Mouse (Mus musculus): ENCODE measurements around the gene Ncoa7.

Ncoa7 gene

DNA sequence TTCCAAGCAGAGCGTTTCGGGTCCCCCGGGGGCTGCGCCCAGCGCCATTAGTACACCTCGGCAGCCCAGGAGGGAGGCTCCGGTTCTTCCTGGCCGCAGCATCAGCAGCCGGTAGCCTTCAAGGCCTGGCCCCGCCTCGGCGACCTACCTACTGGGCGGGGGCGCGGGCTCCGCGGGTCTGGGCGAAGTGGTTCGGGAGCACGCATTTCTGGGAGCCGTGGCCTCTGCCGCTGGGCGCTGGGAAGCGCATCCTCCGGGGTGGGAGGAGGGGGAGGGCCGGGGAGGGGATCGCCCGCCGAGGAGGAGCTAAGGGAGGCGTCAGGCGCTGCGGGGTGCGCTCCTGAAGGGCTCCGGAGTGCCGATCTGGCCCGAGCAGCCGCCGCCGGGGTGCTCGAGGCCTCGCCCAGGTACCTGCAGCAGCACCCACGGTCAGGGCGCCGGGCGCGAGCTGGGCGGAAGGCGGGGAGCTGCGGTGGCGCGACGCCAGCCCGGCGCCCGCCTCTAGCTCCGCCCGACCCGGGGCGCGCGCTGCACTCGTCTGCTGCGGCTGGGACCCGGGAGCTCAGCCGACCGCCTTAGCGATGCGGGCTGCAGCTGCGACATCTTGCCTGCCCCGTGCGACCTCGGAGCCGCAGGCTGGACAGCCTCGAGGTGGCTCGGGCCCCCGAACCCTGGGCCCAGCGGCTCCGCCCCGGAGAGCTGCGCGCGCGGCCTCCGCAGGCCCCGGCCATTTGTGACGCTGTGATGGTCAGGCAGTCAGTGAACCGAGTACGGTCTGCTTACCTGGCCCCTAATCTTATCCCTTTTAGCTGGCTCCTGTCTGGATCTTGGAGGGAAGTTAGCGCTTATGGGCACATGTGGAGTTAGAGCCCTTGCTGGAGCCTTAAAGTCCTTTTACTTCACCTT lies at the start of gene Ncoa7:
Gene Ncoa7 (minus strand): TSS at position 646 of the 906 bp plus-strand sequence.
- DNase-seq (ENCODE audit: low spot score): peak; percentile 63

GRCm38 (mm10) chr10:30845101-30845825 lies 42.1 kb upstream of the Ncoa7 start:
- no peak for DNase-seq (ENCODE audit: low spot score)

GRCm38 (mm10) chr10:30844191-30845010 lies 41.3 kb upstream of the Ncoa7 start:
- no peak for DNase-seq (ENCODE audit: low spot score)

DNA sequence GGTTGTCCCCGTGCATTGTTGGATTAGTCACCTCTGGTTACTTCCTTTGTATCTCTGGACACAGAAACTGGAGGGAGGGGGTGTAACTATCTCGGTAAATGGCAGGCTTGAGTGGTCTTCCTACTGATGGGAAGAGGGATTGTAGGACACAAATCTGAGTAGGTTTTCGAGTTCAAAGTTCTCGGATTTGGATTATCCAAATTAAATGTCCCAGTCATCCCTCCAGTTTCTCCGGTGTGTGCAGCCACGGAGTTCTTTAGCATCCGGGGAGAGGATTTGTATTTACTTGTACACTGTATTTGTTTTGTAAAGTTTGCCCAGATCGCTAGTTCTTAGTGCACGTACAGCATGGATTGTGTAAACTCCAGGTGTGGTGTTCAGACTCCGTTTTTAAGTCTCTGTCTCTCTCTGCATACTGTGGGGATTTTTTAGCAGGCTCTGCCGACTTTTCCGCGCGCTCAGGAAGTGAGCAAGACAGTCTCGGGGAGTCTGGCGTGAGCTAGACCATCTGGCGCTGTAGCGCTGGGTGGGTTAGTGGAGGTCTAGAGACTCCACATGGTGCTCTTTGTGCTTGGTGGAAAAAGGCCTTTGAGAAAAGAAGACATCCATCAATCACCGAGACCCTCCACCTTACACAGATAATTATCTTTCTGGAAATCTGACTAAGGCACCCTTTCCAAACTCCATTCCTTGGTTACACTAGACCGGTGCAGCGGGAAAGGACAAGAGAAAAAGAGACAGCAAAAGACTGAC lies 40.5 kb upstream of the Ncoa7 start:
- no peak for DNase-seq (ENCODE audit: low spot score)

GRCm38 (mm10) chr10:30842643-30843437 lies 39.7 kb upstream of the Ncoa7 start, which contains the start of gene Hey2:
Gene Hey2, minus strand, starts transcription at chr10:30842801.
- DNase-seq (ENCODE audit: low spot score): peak; percentile 94

DNA sequence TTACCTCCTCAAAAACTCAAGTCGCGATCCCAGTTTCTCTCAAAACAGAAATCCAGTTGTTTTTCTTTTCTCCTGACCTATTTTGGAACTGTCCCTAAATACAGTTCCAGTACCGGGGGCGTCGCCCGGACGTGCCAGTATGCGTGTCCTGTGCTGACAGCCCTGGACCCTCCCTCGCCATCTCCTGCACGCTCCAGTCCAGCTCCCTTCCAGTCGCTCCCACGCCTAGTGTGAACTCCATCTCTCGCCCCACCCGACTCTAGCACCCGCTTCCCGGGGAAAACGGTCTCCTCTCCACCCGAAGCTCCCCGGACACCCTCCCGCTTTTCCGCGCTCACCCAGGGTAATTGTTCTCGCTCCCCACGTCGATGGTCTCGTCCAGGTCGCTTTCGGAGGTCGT lies 39.1 kb upstream of the Ncoa7 start:
- no peak for DNase-seq (ENCODE audit: low spot score)

GRCm38 (mm10) chr10:30840824-30841223 lies 37.7 kb upstream of the Ncoa7 start:
- no peak for DNase-seq (ENCODE audit: low spot score)

DNA sequence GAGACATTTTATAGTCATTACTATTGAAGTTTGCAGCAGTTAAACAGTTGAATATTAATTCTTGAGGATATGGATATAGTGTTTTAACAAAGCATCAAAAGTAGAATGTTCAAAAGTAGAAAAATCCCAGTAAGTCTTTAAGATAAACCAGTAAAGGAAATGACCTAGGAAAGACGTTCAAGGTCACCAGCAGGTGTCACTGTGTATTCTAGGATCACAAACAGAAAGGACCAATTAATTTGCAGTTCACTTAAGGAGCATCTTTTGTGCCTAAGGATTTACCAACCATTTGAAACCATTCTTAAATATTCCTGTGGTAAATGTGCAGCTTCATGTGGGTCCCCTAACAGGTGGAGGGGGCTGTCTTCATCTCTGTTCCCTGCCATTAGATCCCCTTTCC lies 35.1 kb upstream of the Ncoa7 start:
- no peak for DNase-seq (ENCODE audit: low spot score)

DNA sequence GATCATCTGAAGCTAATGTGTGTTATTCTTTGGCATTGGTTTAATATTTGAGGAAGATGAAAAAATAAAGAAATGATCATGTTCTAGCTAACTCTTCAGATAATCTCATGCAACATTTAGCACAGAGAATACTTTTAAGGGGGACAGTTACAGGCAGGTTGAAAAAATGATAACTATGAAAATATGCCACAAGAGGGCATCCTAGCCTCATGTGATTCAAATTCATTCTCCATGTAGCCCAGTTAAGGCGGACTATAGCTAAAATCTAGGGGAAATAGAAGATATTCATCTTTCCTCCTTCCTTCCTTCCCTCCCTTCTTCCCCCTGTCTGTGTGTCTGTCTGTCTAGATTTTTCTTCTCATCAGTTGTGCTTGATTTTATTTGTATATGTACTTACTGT lies 21.9 kb upstream of the Ncoa7 start:
- DNase-seq (ENCODE audit: low spot score): peak; percentile 57

GRCm38 (mm10) chr10:30810967-30811293 lies 7.8 kb upstream of the Ncoa7 start:
- DNase-seq (ENCODE audit: low spot score): peak; percentile 93

DNA sequence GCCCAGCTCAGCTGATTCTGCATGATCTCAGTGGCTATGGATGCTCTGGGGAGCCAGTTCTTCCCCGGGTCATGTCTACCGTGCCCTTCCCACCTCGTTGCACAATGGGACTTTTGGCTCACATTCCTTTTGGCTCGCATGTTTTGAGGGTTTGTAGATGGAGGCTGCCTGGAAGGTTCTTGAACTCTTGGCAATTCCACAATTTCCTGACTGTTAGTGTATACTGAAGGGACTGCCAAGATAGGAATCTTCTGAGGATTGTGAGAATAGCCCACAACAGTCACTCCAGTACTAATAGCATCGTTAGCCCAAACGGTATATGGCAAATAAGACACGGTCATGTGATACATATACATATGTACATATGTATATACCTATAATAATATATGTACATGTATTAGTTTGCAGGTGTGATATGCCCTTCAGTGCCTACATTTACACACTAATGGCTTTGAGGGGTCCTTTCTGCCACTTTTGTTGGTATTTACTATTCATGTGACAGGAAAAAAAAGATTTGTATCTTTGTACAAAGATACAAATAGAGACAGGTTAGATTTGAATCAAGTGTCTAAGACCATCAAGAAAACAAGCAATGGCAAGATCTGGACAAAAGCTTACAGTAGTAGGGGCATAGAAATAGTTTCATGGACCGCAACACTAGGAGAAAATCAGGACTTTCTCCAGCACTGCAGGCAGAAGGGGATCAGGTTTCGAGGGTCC lies 7.3 kb upstream of the Ncoa7 start:
- DNase-seq (ENCODE audit: low spot score): no peak

- DNase-seq (ENCODE audit: low spot score): no peak
Observed at GRCm38 (mm10) chr10:30803587-30804253, 594 bp upstream of the Ncoa7 start.

GRCm38 (mm10) chr10:30802033-30802432 lies 1.1 kb downstream of the Ncoa7 start:
- DNase-seq (ENCODE audit: low spot score): no peak

- no peak for DNase-seq (ENCODE audit: low spot score)
Observed at GRCm38 (mm10) chr10:30799713-30800450, 3.2 kb downstream of the Ncoa7 start.

DNA sequence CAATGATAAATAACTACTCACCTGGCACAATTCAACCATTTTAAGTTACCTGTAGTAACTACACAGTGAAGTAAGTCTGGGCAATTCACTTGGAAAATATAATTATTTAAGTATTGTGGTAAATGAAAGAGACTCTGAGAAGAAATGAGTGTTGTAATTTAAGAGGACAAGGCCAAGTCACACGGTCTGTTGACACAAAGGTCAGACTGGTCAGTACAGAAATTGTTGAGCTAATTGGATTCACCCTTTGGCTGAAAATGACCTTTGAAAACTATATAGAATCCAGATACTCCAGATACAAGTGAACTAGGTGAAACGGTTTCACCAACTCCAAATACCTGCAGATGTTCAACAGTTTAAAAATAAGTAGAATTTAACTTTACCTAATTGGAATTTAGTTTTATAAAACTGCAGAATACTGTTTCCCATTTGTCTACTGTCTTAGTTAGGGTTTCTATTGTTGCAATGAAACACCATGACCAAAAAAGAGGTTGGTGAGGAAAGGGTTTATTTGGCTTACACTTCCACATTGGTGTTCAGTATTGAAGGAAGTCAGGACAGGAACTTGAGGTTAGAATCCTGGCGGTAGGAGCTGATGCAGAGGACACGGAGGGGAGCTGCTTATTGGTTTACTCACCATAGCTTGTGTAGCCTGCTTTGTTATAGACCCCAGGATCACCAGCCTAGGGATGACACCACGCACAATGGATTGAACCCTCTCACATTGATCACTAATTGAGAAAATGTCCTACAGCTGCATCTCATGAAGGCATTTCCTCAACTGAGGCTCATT lies 6.5 kb downstream of the Ncoa7 start:
- no peak for DNase-seq (ENCODE audit: low spot score)

DNA sequence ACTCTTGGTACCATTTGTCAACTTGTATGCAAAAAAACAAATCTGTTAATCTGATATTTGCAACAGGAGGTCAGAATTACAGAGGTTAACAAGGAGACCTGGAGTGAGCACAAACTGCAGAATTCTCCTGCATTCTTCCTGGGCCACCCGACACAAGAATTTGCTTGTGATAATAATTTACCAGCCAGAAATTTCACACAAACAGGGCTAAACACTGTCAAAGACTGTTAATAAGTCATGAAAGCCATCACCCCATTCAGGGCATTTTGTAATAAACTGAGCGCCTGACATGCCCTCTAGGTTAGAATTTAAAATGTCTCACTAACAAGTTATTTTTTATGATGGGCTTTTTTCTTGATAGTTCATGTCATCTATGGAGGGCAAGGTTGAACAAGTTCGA lies 12.1 kb downstream of the Ncoa7 start:
- DNase-seq (ENCODE audit: low spot score): no peak

DNA sequence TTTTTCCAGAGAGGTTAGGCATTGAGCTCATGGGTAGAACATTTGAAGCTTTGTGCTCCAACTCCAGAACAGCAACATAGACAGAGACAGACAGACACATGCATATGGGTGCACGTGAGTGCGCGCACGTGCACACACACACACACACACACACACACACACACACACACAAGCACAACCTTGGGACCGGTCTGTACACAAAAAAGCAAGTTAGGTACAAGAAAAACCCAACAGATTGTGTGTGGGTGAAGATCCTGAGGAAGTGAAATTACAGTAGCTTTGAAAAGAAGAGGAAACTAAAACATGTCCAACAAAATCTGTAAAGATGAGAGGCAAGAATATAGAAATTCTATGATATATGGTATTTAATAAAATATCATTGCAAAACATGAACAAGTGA lies 13.6 kb downstream of the Ncoa7 start:
- DNase-seq (ENCODE audit: low spot score): no peak

GRCm38 (mm10) chr10:30788340-30788721 lies 14.8 kb downstream of the Ncoa7 start:
- DNase-seq (ENCODE audit: low spot score): no peak

Measured in left cerebral cortex, adult 11 months (tissue).